8 mouse cellular contexts compared by ENCODE assay signal in the genomic region with DNA sequence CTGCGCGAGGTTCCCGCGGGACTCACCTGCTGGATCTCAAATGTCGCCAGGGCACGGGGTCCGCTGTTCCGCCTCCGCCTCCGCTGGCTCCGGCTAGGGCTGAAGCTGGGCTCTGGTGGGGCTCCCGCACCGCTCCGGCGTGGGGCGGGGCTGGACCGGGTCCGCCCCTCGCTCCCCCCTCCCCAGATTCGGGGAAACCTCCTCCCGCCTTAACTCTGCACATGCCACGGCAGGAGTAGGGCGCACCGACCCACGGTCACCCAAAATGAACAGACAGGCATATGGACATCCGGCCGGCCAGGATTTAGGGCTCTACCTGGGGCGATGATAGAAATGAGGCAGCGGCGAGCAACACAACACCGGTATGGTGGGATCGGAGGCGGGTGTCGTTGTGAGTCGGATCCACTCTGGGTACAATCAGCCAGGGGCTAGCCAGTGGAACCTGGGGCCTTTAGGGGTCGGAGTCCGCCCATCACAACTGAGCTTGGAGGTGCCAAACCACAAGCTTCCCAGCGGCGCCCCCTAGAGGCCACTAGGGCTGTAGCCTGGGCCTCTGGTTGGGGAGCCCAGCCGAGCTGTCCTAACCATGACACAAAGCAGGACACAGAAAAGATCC. TPM values are rescaled to one million over a fixed set of nuclear protein-coding genes. Genes with fewer than 3 reads are reported as not detected.
DNase-seq lines count a peak whose midpoint lies in the region; ATAC-seq and TF ChIP-seq lines count a peak whose summit lies in the region.

No protein-coding gene starts in this region.

- peak overlapping the region; percentile 84 for H3K27ac ChIP-seq in left cerebral cortex, adult 2 months

- intact Hi-C loops in left cerebral cortex, adult 2 months (cut with DNase I): loop anchor here (2.0 kb wide), 1 partner anchor 52 kb away; no protein-coding TSS in a partner anchor

- peak overlapping the region; percentile 71 for H3K4me3 ChIP-seq in left cerebral cortex, adult 2 months

- peak; percentile 98 for TF ChIP-seq CTCF in left cerebral cortex, adult 2 months (IDR thresholded peaks at IDR 0.05)

- peak; percentile 90 for DNase-seq in ZHBTc4 (ENCODE audit: low read depth, low spot score)
- peak; percentile 73 to 76 for DNase-seq in gastrocnemius, adult 8-10 months (ENCODE audit: low spot score in 2 of 2)
- peak; percentile 66 for DNase-seq in hindlimb bud, embryonic 11.5 days (ENCODE audit: extremely low spot score, low read depth, low spot score)
- DNase-seq in left cerebral cortex, adult 2 months (ENCODE audit: extremely low spot score in 1 of 2, low spot score in 2 of 2): peak; percentile 87 to 93
- peak; percentile 89 to 92 for DNase-seq in right cerebral cortex, adult 2 months (ENCODE audit: low spot score in 2 of 2)
- DNase-seq in urinary bladder, postnatal 14 days (ENCODE audit: low spot score): peak; percentile 89

- peak; percentile 82 for ATAC-seq in common myeloid progenitor, adult 5-6 weeks (replicated peaks; ENCODE audit: low read depth, poor library complexity, severe bottlenecking)
- ATAC-seq in megakaryocyte, adult 5-6 weeks (ENCODE audit: poor library complexity, severe bottlenecking): peak; percentile 90

RNA-seq across cellular contexts. Expression of gene Ccdc71, which starts 7.9 kb away (rescaled TPM):
- 11.0 and 15.4 TPM in 2 replicates for total RNA-seq in common myeloid progenitor, adult 5-6 weeks (2017)
- 10 to 100 TPM; 13.8 to 21.0 (median 16.3) TPM for total RNA-seq in gastrocnemius, adult 8-10 months (2022)
- total RNA-seq in left cerebral cortex, adult 2 months (2021): 10 to 100 TPM; 31.3 to 44.6 TPM
- total RNA-seq in megakaryocyte, adult 5-6 weeks (2015): 26.7 and 29.4 TPM in 2 replicates
- total RNA-seq in megakaryocyte, adult 5-6 weeks (2017): 10.9 and 12.8 TPM in 2 replicates

RNA-seq across cellular contexts. Expression of gene Klhdc8b, which starts 9.0 kb away (rescaled TPM):
- 6.8 and 8.2 TPM in 2 replicates for total RNA-seq in common myeloid progenitor, adult 5-6 weeks (2017)
- 1 to 10 TPM; 1.3 to 2.7 (median 2.2) TPM for total RNA-seq in gastrocnemius, adult 8-10 months (2022)
- 10 to 100 TPM; 30.7 to 32.8 TPM for total RNA-seq in left cerebral cortex, adult 2 months (2021)
- total RNA-seq in megakaryocyte, adult 5-6 weeks (2015): 0.16 and 0.33 TPM in 2 replicates
- total RNA-seq in megakaryocyte, adult 5-6 weeks (2017): 1.0 and 1.3 TPM in 2 replicates

RNA-seq across cellular contexts. Expression of gene BC048562, which starts 16.1 kb away (rescaled TPM):
- not detected in 2 replicates for total RNA-seq in common myeloid progenitor, adult 5-6 weeks (2017)
- not detected for total RNA-seq in gastrocnemius, adult 8-10 months (2022)
- total RNA-seq in left cerebral cortex, adult 2 months (2021): not detected
- not detected in 2 replicates for total RNA-seq in megakaryocyte, adult 5-6 weeks (2015)
- total RNA-seq in megakaryocyte, adult 5-6 weeks (2017): not detected in 2 replicates

RNA-seq across cellular contexts. Expression of gene Ccdc36, which starts 24.1 kb away (rescaled TPM):
- 0.59 and 1.4 TPM in 2 replicates for total RNA-seq in common myeloid progenitor, adult 5-6 weeks (2017)
- not detected for total RNA-seq in gastrocnemius, adult 8-10 months (2022)
- under 1 TPM; 0.26 to 0.29 TPM for total RNA-seq in left cerebral cortex, adult 2 months (2021)
- not detected in 2 replicates for total RNA-seq in megakaryocyte, adult 5-6 weeks (2015)
- total RNA-seq in megakaryocyte, adult 5-6 weeks (2017): 0.15 and 0.28 TPM in 2 replicates

RNA-seq across cellular contexts. Expression of gene Lamb2, which starts 27.1 kb away (rescaled TPM):
- 0.15 and 0.37 TPM in 2 replicates for total RNA-seq in common myeloid progenitor, adult 5-6 weeks (2017)
- 100 to 1,000 TPM; 112 to 139 (median 128) TPM for total RNA-seq in gastrocnemius, adult 8-10 months (2022)
- total RNA-seq in left cerebral cortex, adult 2 months (2021): 10 to 100 TPM; 28.2 to 29.4 TPM
- total RNA-seq in megakaryocyte, adult 5-6 weeks (2015): 0.13 and 0.73 TPM in 2 replicates
- total RNA-seq in megakaryocyte, adult 5-6 weeks (2017): 0.33 and 0.37 TPM in 2 replicates

Comparison
In these comparisons a context has a peak if more than half of its experiments do, and no peak if none do; other contexts are left out.
1. Peak in every context shown above with its lines: DNase-seq, ATAC-seq, H3K4me3 ChIP-seq and H3K27ac ChIP-seq.